Mouse (Mus musculus): Measurements from ENCODE around the gene Smim26.

Smim26 gene

DNA sequence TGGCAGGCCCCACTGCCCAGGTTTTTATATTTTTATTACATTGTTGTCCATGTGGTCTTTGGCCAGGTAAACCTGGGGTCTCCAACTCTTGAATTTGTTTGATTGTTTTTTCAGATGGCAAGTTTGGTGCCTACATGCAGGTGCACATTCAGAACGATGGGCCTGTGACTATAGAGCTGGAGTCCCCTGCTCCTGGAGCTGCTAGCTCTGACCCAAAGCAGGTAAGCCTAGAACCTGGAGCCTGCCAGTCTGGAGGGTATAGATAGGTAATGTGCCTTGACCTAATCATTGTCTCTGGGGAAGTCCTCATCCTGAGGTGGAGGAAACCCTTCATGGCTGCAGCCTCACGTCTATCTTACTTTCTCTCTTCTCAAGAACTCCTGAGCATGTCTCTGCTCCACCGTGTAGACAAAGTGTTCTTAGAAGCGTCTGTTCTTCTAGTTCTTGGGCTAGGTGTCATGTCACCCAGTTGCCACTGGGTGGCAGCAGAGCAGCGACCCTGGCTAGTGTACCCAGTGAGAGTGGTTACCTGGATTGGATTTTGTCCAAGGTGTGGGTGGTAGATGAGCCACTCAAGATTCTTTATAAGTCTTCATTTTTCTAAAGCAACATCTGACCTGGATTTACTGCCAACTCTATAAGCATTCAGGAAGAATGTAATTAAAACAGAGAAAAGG is 41.9 kb downstream of the Smim26 start:
- DNase-seq (ENCODE audit: low spot score), result peak; percentile 15

DNA sequence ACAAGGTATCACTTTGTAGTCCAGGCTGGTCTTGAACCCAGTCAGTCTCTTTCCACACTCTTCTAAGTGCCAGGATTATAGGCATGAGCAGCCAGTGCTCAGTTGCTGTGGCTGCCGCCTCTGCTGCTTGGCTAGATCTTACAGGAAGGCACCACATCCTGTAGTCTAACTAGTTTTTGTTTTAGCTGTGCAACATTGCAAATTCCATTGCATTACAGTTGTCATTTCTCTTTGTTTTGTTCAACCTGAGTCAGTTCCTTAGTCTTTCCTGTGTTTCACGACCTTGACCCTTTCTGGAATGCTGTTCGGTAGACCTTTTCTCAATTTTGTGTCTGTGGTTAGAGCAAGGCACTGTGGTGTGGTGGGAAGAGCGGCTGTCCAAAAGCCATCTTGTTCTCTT is 43.4 kb downstream of the Smim26 start:
- no peak for DNase-seq (ENCODE audit: low spot score)

DNA sequence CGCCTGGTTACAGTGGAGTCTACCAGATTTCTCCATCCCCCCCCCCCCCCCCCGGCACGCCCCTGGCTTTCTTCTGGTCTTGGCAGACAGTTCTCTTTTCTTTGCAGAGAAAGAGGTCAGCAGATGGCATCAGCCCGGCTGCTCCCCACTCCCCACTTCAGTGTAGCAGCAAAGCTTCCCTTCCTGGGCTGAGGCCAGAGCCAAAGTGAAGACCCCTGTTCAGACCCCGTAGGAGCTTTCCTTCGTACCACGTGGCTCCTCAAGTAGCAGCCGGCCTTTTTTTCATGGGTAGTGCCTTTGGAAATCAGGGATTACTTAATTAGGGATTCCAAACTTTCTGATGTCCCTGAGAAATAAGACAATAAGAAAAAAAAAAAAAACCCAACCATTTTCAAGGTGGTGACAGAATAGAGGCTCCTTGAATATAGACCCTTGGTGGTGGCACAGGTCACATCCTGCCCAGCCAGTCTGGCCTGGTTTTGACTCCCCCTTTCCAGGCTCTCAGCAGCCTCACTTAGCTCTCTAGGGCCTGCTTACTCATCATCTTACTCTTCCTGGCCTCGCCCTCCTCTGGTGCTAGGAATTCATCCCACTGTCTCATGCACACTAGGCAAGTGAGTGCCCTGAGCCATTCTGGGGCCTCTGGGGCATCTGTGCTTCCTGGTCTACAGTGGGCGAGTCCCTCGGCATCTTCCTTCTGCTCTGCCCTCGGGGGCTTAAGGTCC is 44.0 kb downstream of the Smim26 start:
- no peak for DNase-seq (ENCODE audit: low spot score)

DNA sequence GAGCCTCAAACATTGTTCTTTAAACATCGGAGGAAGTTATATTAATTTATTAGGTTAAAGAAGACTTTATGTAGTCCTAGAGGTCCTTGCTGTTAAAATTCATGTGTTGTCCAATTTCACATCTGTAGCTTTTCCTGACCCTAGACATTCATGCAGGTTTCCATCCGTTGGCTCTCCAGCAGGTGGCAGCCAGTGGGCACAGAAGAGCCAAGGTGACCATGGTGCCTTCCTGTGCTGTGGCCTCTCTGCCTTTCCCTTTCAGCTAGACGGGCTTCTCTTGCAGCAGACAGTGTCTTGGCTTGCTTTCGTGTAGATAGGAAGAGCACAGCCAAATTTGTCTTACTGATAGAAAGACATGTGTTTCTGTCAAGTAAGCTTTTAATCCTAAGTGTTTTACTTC is 44.9 kb downstream of the Smim26 start:
- no peak for DNase-seq (ENCODE audit: low spot score)

- DNase-seq (ENCODE audit: low spot score), result no peak
These were observed 46.2 kb downstream of the Smim26 start for GRCm38 (mm10) chr2:144640101-144640500.

DNA sequence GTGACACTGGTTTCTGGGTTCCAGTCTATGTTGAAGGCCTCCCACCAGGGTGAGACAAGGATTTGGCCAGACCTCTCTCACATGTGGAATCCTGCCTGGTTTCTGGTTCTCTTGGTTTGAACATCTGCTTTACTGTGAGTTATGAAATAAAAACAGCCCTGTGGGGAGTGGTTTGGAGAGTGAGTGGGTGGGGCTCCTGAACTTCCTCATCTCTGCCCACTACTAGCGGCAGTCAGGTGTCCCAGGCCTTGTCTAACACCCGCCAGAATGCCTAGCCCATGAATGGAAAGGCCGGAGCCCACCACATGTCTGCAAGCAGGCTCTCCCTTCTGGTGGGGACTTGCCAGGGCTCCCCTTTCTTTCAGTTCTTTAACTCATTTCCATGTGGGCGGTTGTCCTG is 48.1 kb downstream of the Smim26 start:
- no peak for DNase-seq (ENCODE audit: low spot score)
